Mouse (Mus musculus) kidney, postnatal 0 days (tissue): ENCODE results near the gene Guca1a. TPM values are rescaled to one million over a fixed set of nuclear protein-coding genes. Genes with fewer than 3 reads are reported as not detected.

Experiments
- ATAC-seq: fragments of 200-750 bp; cut with Nextera tagmentation; replicated peaks from 2 replicates; pipeline ENCODE4 v1.8.0; 2017; ENCODE audit warnings: low read depth, moderate number of reproducible peaks, moderate TSS enrichment, moderate library complexity; ENCODE audit not compliant: low FRiP score
- DNase-seq: peaks from one replicate; pipeline ENCODE4 v3.0.0-alpha.2; 2016; ENCODE audit warnings: low spot score
- H3K27ac ChIP-seq: fragments of 300-500 bp; sonication (generic); 2 replicates; pipeline ENCODE4 v1.5.1; 2014; ENCODE audit warnings: mild to moderate bottlenecking
- H3K27me3 ChIP-seq: fragments of 300-500 bp; sonication (generic); 2 replicates; pipeline ENCODE4 v1.6.1; 2014; ENCODE audit warnings: low read length, mixed read lengths; ENCODE audit not compliant: insufficient read depth
- H3K36me3 ChIP-seq: fragments of 300-500 bp; sonication (generic); 2 replicates; pipeline ENCODE4 v1.6.1; 2014; ENCODE audit warnings: low read length, mixed read lengths; ENCODE audit not compliant: insufficient read depth
- H3K4me1 ChIP-seq: fragments of 300-500 bp; sonication (generic); replicated peaks from 2 replicates; pipeline ENCODE4 v1.6.1; 2014; ENCODE audit warnings: antibody characterized with exemption, low read length, mixed read lengths; ENCODE audit not compliant: insufficient read depth
- H3K4me2 ChIP-seq: fragments of 300-500 bp; sonication (generic); 2 replicates; pipeline ENCODE4 v1.6.1; 2014; ENCODE audit warnings: mild to moderate bottlenecking, low read length, moderate library complexity, mixed read lengths
- H3K4me3 ChIP-seq: fragments of 300-500 bp; sonication (generic); replicated peaks from 2 replicates; pipeline ENCODE4 v1.5.1; 2014; ENCODE audit warnings: low read depth, low read length
- H3K9ac ChIP-seq: fragments of 300-500 bp; sonication (generic); 2 replicates; pipeline ENCODE4 v1.6.1; 2014; ENCODE audit warnings: low read depth, low read length
- H3K9me3 ChIP-seq: fragments of 300-500 bp; sonication (generic); replicated peaks from 2 replicates; pipeline ENCODE4 v1.6.1; 2016; ENCODE audit warnings: low read length, inconsistent platforms, mixed read lengths
- CTCF ChIP-seq: IDR thresholded peaks from 2 replicates; pipeline ENCODE4 v1.5.1; 2016; ENCODE audit warnings: antibody characterized with exemption, low read depth, mild to moderate bottlenecking, moderate library complexity
- WGBS: fragments of 180-500 bp; shearing (Covaris S2); extraction: QIAGEN DNeasy Blood & Tissue Kit; methylation state at CpG from one replicate; pipeline ENCODE4 v1.1.7; 2014; 5-methylcytosine and 5-hydroxymethylcytosine counted together
- polyA plus RNA-seq: library from polyadenylated mRNA; unstranded; fragments of >200 nt; fragmentation: Nextera tagmentation; extraction: Ambion mirVana; gene quantifications from 2 replicates; pipeline ENCODE4 v1.2.1, GENCODE M21; 2015

The Guca1a gene
- polyA plus RNA-seq, 1 experiment from 2014 or later: 3.9 TPM

GRCm38 (mm10) chr17:47442271-47442670 lies 41.9 kb upstream of the Guca1a start:
- Histone ChIP-seq H3K9ac (no peak overlapping the region), H3K36me3 (no peaks in the 10 kb centered on the region), H3K27me3 (no peaks in the 10 kb centered on the region), H3K4me2 (no peak overlapping the region), H3K4me3 (no peak overlapping the region), H3K4me1 (peaks cover 10% of the 10 kb centered on the region; the same call in 1 of the 2 replicates), H3K27ac (peak overlapping the region; percentile 39; the same call in 1 of the 2 replicates), H3K9me3 (no peaks in the 10 kb centered on the region)
- 69% methylated on average over 3 of the region's 3 CpGs for WGBS
- TF ChIP-seq CTCF: no peak
- DNase-seq: no peak
- no peak for ATAC-seq

GRCm38 (mm10) chr17:47441296-47442051 lies 41.1 kb upstream of the Guca1a start:
- Histone ChIP-seq H3K9me3 (no peaks in the 10 kb centered on the region), H3K4me1 (peaks cover 10% of the 10 kb centered on the region), H3K27ac (peak overlapping the region; percentile 39), H3K27me3 (no peaks in the 10 kb centered on the region), H3K4me3 (no peak overlapping the region), H3K36me3 (no peaks in the 10 kb centered on the region), H3K9ac (no peak overlapping the region), H3K4me2 (no peak overlapping the region)
- no peak for TF ChIP-seq CTCF
- DNase-seq (no peak), ATAC-seq (peak; percentile 30; the same call in 1 of the 2 replicates)
- WGBS: 72% methylated on average over 19 of the region's 19 CpGs

GRCm38 (mm10) chr17:47440359-47440890 lies 40.0 kb upstream of the Guca1a start:
- DNase-seq (no peak), ATAC-seq (peak; percentile 56; the same call in 1 of the 2 replicates)
- Histone ChIP-seq H3K27me3 (no peaks in the 10 kb centered on the region), H3K9ac (0 out of 2 replicates have a peak overlapping the region, but pooled peaks have one; percentile 13), H3K36me3 (no peaks in the 10 kb centered on the region), H3K4me2 (no peak overlapping the region), H3K27ac (peak overlapping the region; percentile 58), H3K9me3 (no peaks in the 10 kb centered on the region), H3K4me1 (peaks cover 10% of the 10 kb centered on the region), H3K4me3 (no peak overlapping the region)
- 12% methylated on average over 9 of the region's 9 CpGs for WGBS
- no peak for TF ChIP-seq CTCF

GRCm38 (mm10) chr17:47439396-47440028 lies 39.1 kb upstream of the Guca1a start:
- ATAC-seq (no peak), DNase-seq (no peak)
- no peak for TF ChIP-seq CTCF
- Histone ChIP-seq H3K9me3 (no peaks in the 10 kb centered on the region), H3K4me1 (peaks cover 10% of the 10 kb centered on the region), H3K4me3 (no peak overlapping the region), H3K4me2 (peak overlapping the region; percentile 74; the same call in 1 of the 2 replicates), H3K27me3 (no peaks in the 10 kb centered on the region), H3K9ac (no peak overlapping the region), H3K27ac (peak overlapping the region; percentile 58; the same call in 1 of the 2 replicates), H3K36me3 (no peaks in the 10 kb centered on the region)
- 39% methylated on average over 9 of the region's 9 CpGs for WGBS

- no peak overlapping the region for H3K9ac ChIP-seq
- no peak for TF ChIP-seq CTCF
- H3K4me3 ChIP-seq: no peak overlapping the region
- ATAC-seq (no peak), DNase-seq (no peak)
- WGBS: 75% methylated on average over 6 of the region's 6 CpGs
- no peaks in the 10 kb centered on the region for H3K36me3 ChIP-seq
- H3K27ac ChIP-seq: no peak overlapping the region
- H3K9me3 ChIP-seq: no peaks in the 10 kb centered on the region
- peak overlapping the region; percentile 74 for H3K4me2 ChIP-seq
- no peaks in the 10 kb centered on the region for H3K27me3 ChIP-seq
- peaks cover 10% of the 10 kb centered on the region for H3K4me1 ChIP-seq
These were observed 38.2 kb upstream of the Guca1a start for GRCm38 (mm10) chr17:47438611-47439010.

GRCm38 (mm10) chr17:47436907-47437547 lies 36.6 kb upstream of the Guca1a start, which contains the start of gene 1700001C19Rik:
1700001C19Rik (minus strand) TSS chr17:47437376.
- ATAC-seq: no peak
- Histone ChIP-seq H3K27ac (peak within 1 kb of the TSS; percentile 9; the same call in 1 of the 2 replicates), H3K36me3 (no peaks in the 10 kb centered on the region), H3K4me3 (peak within 1 kb of the TSS; percentile 53), H3K27me3 (no peaks in the 10 kb centered on the region), H3K4me1 (peaks cover 10% of the 10 kb centered on the region), H3K9ac (peak within 1 kb of the TSS; percentile 61), H3K9me3 (no peaks in the 10 kb centered on the region), H3K4me2 (peak within 1 kb of the TSS; percentile 74)
- no peak for DNase-seq
- TF ChIP-seq CTCF: no peak
- 4% methylated on average over 25 of the region's 25 CpGs for WGBS
